Mouse (Mus musculus) testis, adult 2 months (tissue): ENCODE measurements at regions not wholly inside any gene's neighbourhood (a gene's known extent, or its start where the extent isn't known, plus 50 kb on each side); places are given as distances from the start of the nearest gene placed in this dataset.

Experiments
- H3K27ac ChIP-seq: fragments of 200-500 bp; 2 replicates; pipeline ENCODE4 v1.5.1; 2012; ENCODE audit warnings: low read depth, low read length; ENCODE audit not compliant: control insufficient read depth, insufficient read depth
- H3K27me3 ChIP-seq: fragments of 200-500 bp; 2 replicates; pipeline ENCODE4 v1.6.1; 2012; ENCODE audit warnings: mild to moderate bottlenecking, low read length, moderate library complexity; ENCODE audit not compliant: control insufficient read depth, insufficient read depth
- H3K36me3 ChIP-seq: fragments of 200-500 bp; 2 replicates; pipeline ENCODE4 v1.6.1; 2012; ENCODE audit warnings: mild to moderate bottlenecking, low read length; ENCODE audit not compliant: control insufficient read depth, insufficient read depth
- H3K4me1 ChIP-seq: fragments of 200-500 bp; 2 replicates; pipeline ENCODE4 v1.6.1; 2012; ENCODE audit warnings: low read length; ENCODE audit not compliant: control insufficient read depth, insufficient read depth
- H3K4me3 ChIP-seq: fragments of 200-500 bp; 2 replicates; pipeline ENCODE4 v1.5.1; 2012; ENCODE audit warnings: low read depth, mild to moderate bottlenecking, low read length, moderate library complexity, mixed read lengths; ENCODE audit not compliant: control insufficient read depth
- CTCF ChIP-seq: fragments of 200-500 bp; IDR thresholded peaks from 2 replicates; pipeline ENCODE4 v1.5.1; 2012; ENCODE audit warnings: low read depth, mild to moderate bottlenecking, inconsistent platforms, low read length, moderate library complexity; ENCODE audit not compliant: control insufficient read depth, insufficient read depth, insufficient replicate concordance
- POLR2A ChIP-seq: fragments of 200-500 bp; IDR thresholded peaks from 2 replicates; pipeline ENCODE4 v1.6.1; 2012; ENCODE audit warnings: low read depth, mild to moderate bottlenecking, inconsistent platforms, low read length, moderate library complexity; ENCODE audit not compliant: control insufficient read depth

DNA sequence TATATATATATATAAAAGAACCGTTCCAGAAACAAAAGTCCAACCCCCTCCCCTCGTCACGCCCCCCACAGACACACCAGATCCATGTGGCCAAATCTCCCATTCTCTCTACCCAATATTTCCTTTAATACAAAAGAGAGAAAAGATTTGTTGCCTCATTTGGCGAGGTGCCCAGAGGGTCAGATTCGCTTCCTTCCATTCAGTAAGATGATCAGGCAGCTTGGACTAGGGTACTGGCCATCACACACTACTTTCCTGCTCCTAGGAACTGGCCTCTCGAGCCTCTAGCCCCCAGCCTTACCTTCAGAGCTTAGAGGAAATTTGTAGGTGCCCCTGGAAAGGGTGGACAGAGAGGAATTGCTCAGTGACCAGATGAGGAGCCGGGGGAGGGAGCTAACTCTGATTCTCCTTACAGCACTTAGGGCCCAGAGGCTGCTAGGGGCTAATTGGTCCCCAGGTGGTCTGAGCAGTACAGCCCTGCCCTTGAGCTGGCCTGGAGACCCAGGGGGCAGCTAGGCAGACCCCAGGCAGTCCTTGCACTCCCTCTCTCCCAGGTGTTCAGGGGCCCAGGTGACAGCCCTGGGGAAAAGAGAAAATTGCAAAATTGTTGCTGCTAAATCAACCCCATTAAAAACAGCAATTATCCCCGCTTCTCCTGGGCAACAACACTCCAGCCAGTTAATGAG is 470.4 kb upstream of the Mgmt start:
- H3K27ac ChIP-seq, result no peak overlapping the region
- no peak overlapping the region for H3K4me3 ChIP-seq
- H3K36me3 ChIP-seq, result no peaks in the 10 kb centered on the region
- TF ChIP-seq CTCF (no peak), POLR2A (no peak)
- no peaks in the 10 kb centered on the region for H3K27me3 ChIP-seq
- H3K4me1 ChIP-seq, result no peaks in the 10 kb centered on the region

DNA sequence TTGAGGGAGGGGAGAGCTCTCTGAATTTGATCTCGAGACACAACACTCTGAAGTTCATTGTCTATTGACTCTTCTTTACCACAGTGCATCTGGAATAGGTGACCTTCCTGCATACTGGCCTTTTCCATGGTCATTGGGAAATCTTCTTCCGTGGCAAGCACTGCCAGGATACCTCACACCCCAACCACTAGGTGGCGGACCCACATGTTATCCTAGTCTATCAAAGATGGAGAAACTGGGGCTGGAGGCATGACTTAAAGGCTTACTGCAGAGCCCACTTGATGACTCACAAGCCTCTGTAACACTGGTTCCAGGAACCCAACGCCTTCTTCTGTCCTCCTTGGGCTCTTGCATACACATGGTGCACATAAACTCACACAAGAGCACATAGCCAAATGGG is 467.2 kb upstream of the Mgmt start:
- H3K36me3 ChIP-seq, result no peaks in the 10 kb centered on the region
- no peak overlapping the region for H3K27ac ChIP-seq
- H3K4me3 ChIP-seq, result no peak overlapping the region
- no peaks in the 10 kb centered on the region for H3K27me3 ChIP-seq
- no peaks in the 10 kb centered on the region for H3K4me1 ChIP-seq
- no peak for TF ChIP-seq CTCF
- no peak for TF ChIP-seq POLR2A

DNA sequence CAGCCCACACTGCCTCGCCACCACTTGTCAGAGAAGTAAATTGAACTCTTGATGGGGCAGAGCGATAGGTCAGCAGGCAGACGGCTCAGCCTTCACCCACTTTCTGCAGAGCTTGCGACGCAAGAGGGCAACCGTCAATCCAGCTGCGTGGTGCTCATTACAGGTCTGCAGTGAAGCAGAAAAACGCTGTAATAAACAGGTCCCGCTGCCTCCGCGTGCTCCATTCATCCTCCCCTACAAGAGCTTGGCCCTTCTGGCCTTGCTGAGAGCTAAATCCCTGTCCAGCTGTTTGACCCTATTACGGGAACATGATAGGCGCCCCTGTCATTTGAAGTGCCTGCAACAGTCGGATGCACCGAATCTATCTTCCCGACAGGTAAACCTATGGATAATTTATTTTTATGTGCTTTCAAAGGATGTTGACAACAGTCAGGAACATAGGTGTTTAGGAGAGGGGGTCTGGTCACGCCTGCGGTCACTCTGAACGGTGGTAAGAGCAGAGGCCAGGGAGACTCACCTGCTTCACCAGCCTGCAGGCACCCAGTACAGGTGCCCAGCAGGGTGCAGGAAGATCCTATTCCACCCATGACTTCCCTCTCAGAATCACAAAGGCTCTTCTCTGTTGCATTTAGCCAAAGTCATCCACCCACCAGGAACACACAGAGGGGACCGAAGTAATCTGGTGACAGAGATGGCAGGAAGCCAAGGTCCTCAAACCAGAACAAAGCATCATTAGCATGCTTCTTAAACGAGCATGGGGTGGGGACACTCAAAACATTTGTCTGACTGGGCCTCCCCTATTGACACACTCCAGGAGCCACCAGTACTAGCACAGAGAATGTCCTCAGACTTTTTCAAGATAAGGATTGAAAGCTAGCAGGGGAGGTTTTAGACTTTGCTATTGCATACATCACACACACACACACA is 464.1 kb upstream of the Mgmt start:
- no peak overlapping the region for H3K4me3 ChIP-seq
- H3K27me3 ChIP-seq, result no peaks in the 10 kb centered on the region
- TF ChIP-seq POLR2A (no peak), CTCF (no peak)

DNA sequence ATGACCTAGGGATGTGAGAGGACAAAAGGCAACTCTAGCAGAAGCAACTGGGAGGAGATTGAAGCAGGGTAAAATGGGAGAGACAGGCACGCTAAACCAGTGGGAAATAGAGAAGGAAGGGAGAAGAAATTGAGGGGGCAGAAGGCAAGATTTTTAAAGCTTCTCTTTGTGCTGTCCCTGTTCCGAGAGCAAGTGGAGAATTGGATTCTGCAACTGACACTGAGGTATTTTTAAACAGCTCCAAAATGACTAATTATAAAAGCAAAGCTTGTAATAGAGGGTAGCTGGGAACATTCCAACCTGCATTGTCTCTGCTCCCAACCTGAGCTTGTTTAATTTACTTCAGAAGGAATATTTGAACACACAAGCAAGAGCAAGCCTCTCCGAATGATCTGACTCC is 460.7 kb upstream of the Mgmt start:
- H3K27me3 ChIP-seq, result no peaks in the 10 kb centered on the region
- TF ChIP-seq CTCF (no peak), POLR2A (no peak)

More for the DNA sequence above, 464.1 kb upstream of the Mgmt start:
- no peak overlapping the region for H3K27ac ChIP-seq
- H3K4me1 ChIP-seq, result no peaks in the 10 kb centered on the region
- no peaks in the 10 kb centered on the region for H3K36me3 ChIP-seq

DNA sequence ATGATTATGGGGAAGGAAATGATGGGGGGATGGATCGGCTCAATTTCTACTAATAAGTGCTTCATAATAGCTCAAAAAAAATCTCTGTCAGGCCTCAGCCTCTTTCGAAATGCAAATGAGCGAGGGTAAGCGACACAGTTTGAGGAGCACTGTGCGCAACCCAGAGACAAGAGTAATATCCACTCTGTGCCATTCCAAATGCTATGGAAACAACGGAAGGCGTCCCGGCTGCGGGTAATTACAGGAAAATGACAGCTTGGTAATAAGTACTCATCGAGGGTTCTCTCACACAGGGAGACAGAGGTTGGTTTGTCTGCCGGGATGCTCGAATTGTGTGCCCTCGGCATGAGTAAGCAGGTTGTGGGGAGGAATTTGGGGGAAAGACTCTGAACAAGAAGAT is 459.9 kb upstream of the Mgmt start:
- Histone ChIP-seq H3K27ac (no peak overlapping the region), H3K27me3 (no peaks in the 10 kb centered on the region), H3K36me3 (no peaks in the 10 kb centered on the region), H3K4me3 (no peak overlapping the region), H3K4me1 (no peaks in the 10 kb centered on the region)
- TF ChIP-seq CTCF, result no peak
- no peak for TF ChIP-seq POLR2A

More for the DNA sequence above, 460.7 kb upstream of the Mgmt start:
- H3K27ac ChIP-seq, result no peak overlapping the region
- no peak overlapping the region for H3K4me3 ChIP-seq
- no peaks in the 10 kb centered on the region for H3K4me1 ChIP-seq
- no peaks in the 10 kb centered on the region for H3K36me3 ChIP-seq

DNA sequence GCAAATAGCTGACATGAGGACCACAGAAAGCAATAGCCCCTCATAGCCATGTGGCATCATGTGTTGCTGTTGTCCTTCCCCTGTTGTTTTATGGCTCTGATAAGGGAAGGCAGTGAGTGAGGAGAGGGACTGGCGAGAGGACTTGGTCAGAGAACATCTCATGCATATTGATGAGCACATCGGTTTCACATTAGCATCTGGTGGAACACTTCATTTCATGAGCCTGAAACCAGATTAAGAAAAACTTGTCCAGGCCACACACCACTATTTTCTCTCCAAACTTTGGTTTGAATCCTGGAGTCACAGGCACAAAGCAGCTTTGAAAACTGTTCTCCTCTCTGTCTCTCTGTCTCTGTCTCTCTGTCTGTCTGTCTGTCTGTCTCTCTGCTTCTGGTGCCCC is 451.0 kb upstream of the Mgmt start:
- no peak overlapping the region for H3K27ac ChIP-seq
- no peak for TF ChIP-seq POLR2A
- TF ChIP-seq CTCF, result no peak
- no peaks in the 10 kb centered on the region for H3K36me3 ChIP-seq
- H3K27me3 ChIP-seq, result no peaks in the 10 kb centered on the region
- no peaks in the 10 kb centered on the region for H3K4me1 ChIP-seq
- no peak overlapping the region for H3K4me3 ChIP-seq

DNA sequence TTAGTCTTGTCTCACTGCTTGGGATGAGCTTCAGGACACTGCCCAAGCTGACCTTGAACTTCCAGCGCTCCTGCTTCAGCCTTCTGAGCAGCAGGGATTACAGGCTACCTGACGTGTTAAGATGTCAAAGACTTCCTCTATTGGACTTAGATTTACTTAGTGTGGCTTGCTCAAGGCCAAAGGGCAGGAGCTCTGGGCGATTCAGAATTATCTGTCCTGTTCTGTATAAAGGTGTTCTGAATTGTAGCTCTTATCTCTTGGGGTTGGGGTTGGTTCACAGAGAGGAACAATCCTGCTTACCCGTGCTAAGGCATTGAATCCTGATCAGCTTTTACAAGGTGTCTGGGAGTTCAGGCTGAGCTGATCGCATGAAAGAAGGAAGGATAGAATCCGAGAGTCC is 449.3 kb upstream of the Mgmt start:
- TF ChIP-seq POLR2A, result no peak
- no peak for TF ChIP-seq CTCF
- Histone ChIP-seq H3K36me3 (no peaks in the 10 kb centered on the region), H3K4me3 (no peak overlapping the region), H3K27ac (no peak overlapping the region), H3K27me3 (no peaks in the 10 kb centered on the region), H3K4me1 (no peaks in the 10 kb centered on the region)
